Mouse (Mus musculus): Measurements from ENCODE around the gene Zfp644. TPM values are rescaled to one million over a fixed set of nuclear protein-coding genes. Genes with fewer than 3 reads are reported as not detected.

The Zfp644 gene
- total and polyA plus RNA-seq, 3 experiments = 15.1 to 28.7 (median 17.7) TPM

GRCm38 (mm10) chr5:106664910-106665309 is 32.2 kb downstream of the Zfp644 start:
- dilution Hi-C loops (cut with MboI; ENCODE audit: extremely low pct_ligation_motif_present, extremely low pct_unique_long_range_greater_than_20kb, low sequenced_read_pairs) = no loop called here
- Histone ChIP-seq H3K27ac (ENCODE audit: insufficient read depth, low read depth) (no peak overlapping the region), H3K36me3 (replicated peaks in 1 of 2; ENCODE audit: control insufficient read depth in 1 of 2, insufficient read depth in 1 of 2, low read length in 1 of 2) (peaks cover 6 to 51% of the 10 kb centered on the region in 2 experiments), H3K4me2 (ENCODE audit: insufficient read depth, low read depth, poor library complexity, severe bottlenecking) (no peak overlapping the region), H3K79me2 (replicated peaks; ENCODE audit: control insufficient read depth, extremely low read depth, insufficient read depth, poor library complexity, severe bottlenecking) (peaks cover 3% of the 10 kb centered on the region; the same call in 1 of the 2 replicates), H3K9me3 (replicated peaks; ENCODE audit: low read length) (no peaks in the 10 kb centered on the region), H3K9ac (ENCODE audit: insufficient read depth, low read depth) (no peak overlapping the region), H3K4me1 (ENCODE audit: control insufficient read depth in 1 of 2, insufficient read depth in 2 of 2) (no peaks in the 10 kb centered on the region; a peak in 1 of 4 replicates), H3K4me3 (replicated peaks in 1 of 3; ENCODE audit: low read depth in 2 of 3, low read length in 2 of 3, poor library complexity in 1 of 3) (no peak overlapping the region), H3K27me3 (replicated peaks) (no peaks in the 10 kb centered on the region)
- TF ChIP-seq BHLHE40 (IDR thresholded peaks at IDR 0.05; ENCODE audit: low read depth, low read length) (no peak), KAT2A (IDR thresholded peaks at IDR 0.05; ENCODE audit: insufficient replicate concordance, low read length) (no peak), HCFC1 (IDR thresholded peaks at IDR 0.05; ENCODE audit: low read depth, low read length) (no peak), POLR2AphosphoS2 (IDR thresholded peaks at IDR 0.05; ENCODE audit: low read depth, low read length) (no peak)
- no peak for DNase-seq (ENCODE audit: extremely low read depth)
- in situ Hi-C loops (cut with MboI; ENCODE audit: low pct_ligation_motif_present, low pct_unique_long_range_greater_than_20kb, low sequenced_read_pairs) = no loop called here

GRCm38 (mm10) chr5:106660867-106661266 is 36.2 kb downstream of the Zfp644 start:
- dilution Hi-C loops (cut with MboI; ENCODE audit: extremely low pct_ligation_motif_present, extremely low pct_unique_long_range_greater_than_20kb, low sequenced_read_pairs) (no loop called here), in situ Hi-C loops (cut with MboI; ENCODE audit: low pct_ligation_motif_present, low pct_unique_long_range_greater_than_20kb, low sequenced_read_pairs) (no loop called here)
- H3K27ac ChIP-seq (ENCODE audit: insufficient read depth, low read depth) = no peak overlapping the region
- H3K9me3 ChIP-seq (replicated peaks; ENCODE audit: low read length) = no peaks in the 10 kb centered on the region
- no peaks in the 10 kb centered on the region for H3K27me3 ChIP-seq (replicated peaks)
- no peak overlapping the region for H3K4me3 ChIP-seq (replicated peaks in 1 of 3; ENCODE audit: low read depth in 2 of 3, low read length in 2 of 3, poor library complexity in 1 of 3)
- TF ChIP-seq SMC3 (IDR thresholded peaks at IDR 0.05; ENCODE audit: low read depth, low read length) = no peak
- no peak for TF ChIP-seq CTCF (conservative IDR thresholded peaks at IDR 0.05 in 1 of 2, IDR thresholded peaks at IDR 0.05 in 1 of 2; ENCODE audit: low read depth in 2 of 2, low read length in 2 of 2)
- no peak for TF ChIP-seq EP300 (IDR thresholded peaks at IDR 0.05; ENCODE audit: low read length)
- no peak for TF ChIP-seq MAX (IDR thresholded peaks at IDR 0.05; ENCODE audit: low read length)
- TF ChIP-seq BHLHE40 (IDR thresholded peaks at IDR 0.05; ENCODE audit: low read depth, low read length) = no peak
- TF ChIP-seq RCOR1 (conservative IDR thresholded peaks at IDR 0.05; ENCODE audit: low read depth, low read length) = no peak
- TF ChIP-seq SIN3A (IDR thresholded peaks at IDR 0.05; ENCODE audit: low read length) = no peak
- TF ChIP-seq NELFE (IDR thresholded peaks at IDR 0.05; ENCODE audit: low read depth, low read length) = no peak
- TF ChIP-seq MEF2A (IDR thresholded peaks at IDR 0.05; ENCODE audit: borderline replicate concordance, low read depth, low read length) = no peak
- TF ChIP-seq MAZ (IDR thresholded peaks at IDR 0.05; ENCODE audit: low read depth, low read length) = no peak
- no peak for TF ChIP-seq MAFK (IDR thresholded peaks at IDR 0.05; ENCODE audit: insufficient replicate concordance, low read length)
- no peak overlapping the region for H3K4me2 ChIP-seq (ENCODE audit: insufficient read depth, low read depth, poor library complexity, severe bottlenecking)
- no peaks in the 10 kb centered on the region; a peak in 1 of 4 replicates for H3K4me1 ChIP-seq (ENCODE audit: control insufficient read depth in 1 of 2, insufficient read depth in 2 of 2)
- no peaks in the 10 kb centered on the region for H3K79me2 ChIP-seq (replicated peaks; ENCODE audit: control insufficient read depth, extremely low read depth, insufficient read depth, poor library complexity, severe bottlenecking)
- no peak overlapping the region for H3K9ac ChIP-seq (ENCODE audit: insufficient read depth, low read depth)
- no peak for DNase-seq (ENCODE audit: extremely low read depth)
- peaks cover 3 to 55% of the 10 kb centered on the region in 2 experiments for H3K36me3 ChIP-seq (replicated peaks in 1 of 2; ENCODE audit: control insufficient read depth in 1 of 2, insufficient read depth in 1 of 2, low read length in 1 of 2)

DNA sequence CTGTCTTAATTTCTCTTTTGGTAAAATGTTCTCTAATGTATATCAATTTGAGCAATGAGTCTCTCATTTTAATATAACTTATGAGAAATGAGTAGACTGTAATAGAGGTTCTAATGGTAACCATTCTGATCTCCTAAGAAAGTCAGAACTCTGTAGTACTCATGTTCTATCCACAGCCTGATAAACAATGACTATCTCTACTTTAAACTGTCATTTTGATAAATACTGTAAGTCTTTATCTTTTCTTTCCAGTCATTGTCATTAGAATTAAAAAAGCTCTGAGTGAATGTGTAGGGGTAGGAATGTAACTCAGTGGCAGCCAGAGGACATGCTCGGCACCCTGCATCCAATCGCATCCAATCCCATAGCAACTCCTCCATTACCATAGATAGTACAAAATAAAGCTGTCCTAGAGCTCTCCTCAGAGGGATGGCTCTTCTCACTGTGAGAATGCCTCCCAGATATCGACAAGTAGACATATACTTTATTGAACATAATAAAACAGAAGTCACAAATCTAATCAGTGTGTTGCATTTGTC is 44.2 kb downstream of the Zfp644 start:
- Histone ChIP-seq H3K9me3 (replicated peaks; ENCODE audit: low read length) (no peaks in the 10 kb centered on the region), H3K4me3 (replicated peaks in 1 of 3; ENCODE audit: low read depth in 2 of 3, low read length in 2 of 3, poor library complexity in 1 of 3) (no peak overlapping the region), H3K4me2 (ENCODE audit: insufficient read depth, low read depth, poor library complexity, severe bottlenecking) (no peak overlapping the region), H3K36me3 (replicated peaks in 1 of 2; ENCODE audit: control insufficient read depth in 1 of 2, insufficient read depth in 1 of 2, low read length in 1 of 2) (peaks cover 5 to 42% of the 10 kb centered on the region in 2 experiments), H3K4me1 (ENCODE audit: control insufficient read depth in 1 of 2, insufficient read depth in 2 of 2) (no peaks in the 10 kb centered on the region), H3K27ac (ENCODE audit: insufficient read depth, low read depth) (no peak overlapping the region), H3K27me3 (replicated peaks) (no peaks in the 10 kb centered on the region), H3K9ac (ENCODE audit: insufficient read depth, low read depth) (no peak overlapping the region), H3K79me2 (replicated peaks; ENCODE audit: control insufficient read depth, extremely low read depth, insufficient read depth, poor library complexity, severe bottlenecking) (no peaks in the 10 kb centered on the region)
- dilution Hi-C loops (cut with MboI; ENCODE audit: extremely low pct_ligation_motif_present, extremely low pct_unique_long_range_greater_than_20kb, low sequenced_read_pairs) (no loop called here), in situ Hi-C loops (cut with MboI; ENCODE audit: low pct_ligation_motif_present, low pct_unique_long_range_greater_than_20kb, low sequenced_read_pairs) (no loop called here)
- TF ChIP-seq ZNF384 (IDR thresholded peaks at IDR 0.05; ENCODE audit: low read depth, low read length) (no peak), MXI1 (IDR thresholded peaks at IDR 0.05; ENCODE audit: low read depth, low read length) (no peak), CHD1 (IDR thresholded peaks at IDR 0.05; ENCODE audit: low read depth, low read length) (no peak), RCOR1 (conservative IDR thresholded peaks at IDR 0.05; ENCODE audit: low read depth, low read length) (no peak), SIN3A (IDR thresholded peaks at IDR 0.05; ENCODE audit: low read length) (no peak), KAT2A (IDR thresholded peaks at IDR 0.05; ENCODE audit: insufficient replicate concordance, low read length) (no peak), NELFE (IDR thresholded peaks at IDR 0.05; ENCODE audit: low read depth, low read length) (no peak), IRF4 (IDR thresholded peaks at IDR 0.05; ENCODE audit: low read depth, low read length) (no peak)
- DNase-seq (ENCODE audit: extremely low read depth) = no peak
